In the genomic region with DNA sequence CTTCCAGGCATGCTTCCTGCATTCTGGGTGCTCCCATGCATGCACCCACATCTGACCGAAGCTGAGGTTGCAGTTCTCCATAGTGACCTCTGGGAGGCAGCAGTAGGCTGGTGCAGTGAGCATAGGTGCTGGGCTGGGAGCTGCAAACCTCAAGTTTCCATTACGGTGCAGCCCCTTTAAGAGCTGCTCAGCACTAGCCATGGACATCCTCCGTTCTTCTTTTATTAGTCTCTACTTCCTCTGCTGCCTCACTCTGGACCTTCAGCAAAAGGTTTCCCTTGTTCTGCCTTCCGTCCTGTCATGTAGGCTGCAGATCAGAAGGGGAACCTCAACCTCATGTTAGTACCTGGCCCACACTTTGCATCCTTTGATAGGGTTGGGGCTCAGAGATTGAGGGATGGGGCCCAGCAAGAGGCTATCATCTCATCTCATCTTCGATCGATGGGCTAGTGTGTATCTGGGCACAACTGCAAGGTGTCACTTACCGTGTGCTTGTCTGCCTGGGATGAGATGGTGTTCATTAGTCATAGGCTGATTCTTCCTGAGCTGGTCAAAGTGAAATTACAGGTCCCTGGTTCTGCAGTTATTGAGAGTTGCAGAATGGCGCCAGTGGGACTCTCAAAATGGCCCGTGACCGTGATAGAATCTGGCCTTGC, we compare ENCODE assay signal across 8 mouse cellular contexts. TPM values are rescaled to one million over a fixed set of nuclear protein-coding genes. Genes with fewer than 3 reads are reported as not detected.
A peak's percentile ranks its signal among the peaks of the same experiment; 100 is the strongest.
DNase-seq lines count a peak whose midpoint lies in the region; ATAC-seq and TF ChIP-seq lines count a peak whose summit lies in the region.

No protein-coding gene starts in this region.

- 0 out of 2 replicates have a peak overlapping the region, but pooled peaks have one; percentile 13 for H3K4me3 ChIP-seq in left cerebral cortex, adult 2 months
- H3K4me3 ChIP-seq in forebrain, embryonic 16.5 days (replicated peaks; ENCODE audit: low read length), result peak overlapping the region; percentile 71
- no peak overlapping the region for H3K4me3 ChIP-seq in limb, embryonic 11.5 days (ENCODE audit: low read depth, low read length)
- H3K4me3 ChIP-seq in midbrain, embryonic 12.5 days, result peak overlapping the region; percentile 68

- intact Hi-C loops in left cerebral cortex, adult 2 months (cut with DNase I), result loop anchor here (1.0 to 2.0 kb wide), 2 partner anchors 44 to 186 kb away; no protein-coding TSS in a partner anchor

- ATAC-seq in forebrain, embryonic 16.5 days, result peak; percentile 65
- no peak for ATAC-seq in limb, embryonic 11.5 days (ENCODE audit: insufficient number of reproducible peaks, low FRiP score, low TSS enrichment, low read depth)
- ATAC-seq in midbrain, embryonic 12.5 days (ENCODE audit: low FRiP score, low read depth), result peak; percentile 57

- TF ChIP-seq CTCF in left cerebral cortex, adult 2 months (IDR thresholded peaks at IDR 0.05), result peak; percentile 92

- H3K36me3 ChIP-seq in forebrain, embryonic 16.5 days (ENCODE audit: control insufficient read depth, insufficient read depth), result no peaks in the 10 kb centered on the region
- no peaks in the 10 kb centered on the region for H3K36me3 ChIP-seq in limb, embryonic 11.5 days (ENCODE audit: control insufficient read depth, insufficient read depth, low read length)
- no peaks in the 10 kb centered on the region for H3K36me3 ChIP-seq in midbrain, embryonic 12.5 days
- H3K36me3 ChIP-seq in splenic B cell, adult 2 months (ENCODE audit: control insufficient read depth, insufficient read depth, low read length, poor library complexity, severe bottlenecking), result no peaks in the 10 kb centered on the region

- DNase-seq in left cerebral cortex, adult 2 months (ENCODE audit: extremely low spot score in 1 of 2, low spot score in 2 of 2), result peak; percentile 66 to 67
- DNase-seq in left cerebral cortex, adult 11 months (ENCODE audit: low spot score), result no peak
- DNase-seq in cerebellum, adult 11-12 months, result peak; percentile 88
- peak; percentile 92 for DNase-seq in induced T-regulatory cell, adult 2 months (ENCODE audit: low read depth)
- DNase-seq in limb, embryonic 11.5 days (ENCODE audit: low spot score), result peak; percentile 71
- DNase-seq in splenic B cell, adult 2 months (ENCODE audit: low read depth, low spot score), result peak; percentile 95

- peaks cover 35% of the 10 kb centered on the region for H3K4me1 ChIP-seq in forebrain, embryonic 16.5 days (replicated peaks; ENCODE audit: control insufficient read depth, insufficient read depth, low read length)
- peaks cover 11% of the 10 kb centered on the region for H3K4me1 ChIP-seq in limb, embryonic 11.5 days (ENCODE audit: control insufficient read depth, insufficient read depth, low read length)
- peaks cover 33% of the 10 kb centered on the region for H3K4me1 ChIP-seq in midbrain, embryonic 12.5 days

- WGBS in forebrain, embryonic 16.5 days, result 5% methylated on average over 10 of the region's 10 CpGs
- 8% methylated on average over 10 of the region's 10 CpGs for WGBS in limb, embryonic 11.5 days
- 9% methylated on average over 10 of the region's 10 CpGs for WGBS in midbrain, embryonic 12.5 days

- no peak overlapping the region for H3K9ac ChIP-seq in forebrain, embryonic 16.5 days (replicated peaks; ENCODE audit: low read depth, low read length)
- no peak overlapping the region for H3K9ac ChIP-seq in limb, embryonic 11.5 days (ENCODE audit: low read length)
- peak overlapping the region; percentile 64 for H3K9ac ChIP-seq in midbrain, embryonic 12.5 days (replicated peaks)

- no peaks in the 10 kb centered on the region for H3K9me3 ChIP-seq in forebrain, embryonic 16.5 days (ENCODE audit: control insufficient read depth, low read length)
- no peaks in the 10 kb centered on the region for H3K9me3 ChIP-seq in limb, embryonic 11.5 days (ENCODE audit: control insufficient read depth, low read length)
- no peaks in the 10 kb centered on the region for H3K9me3 ChIP-seq in midbrain, embryonic 12.5 days

- H3K27ac ChIP-seq in left cerebral cortex, adult 2 months, result no peak overlapping the region
- no peak overlapping the region; the same call in 1 of the 2 replicates for H3K27ac ChIP-seq in forebrain, embryonic 16.5 days (ENCODE audit: low read length)
- no peak overlapping the region for H3K27ac ChIP-seq in limb, embryonic 11.5 days (replicated peaks; ENCODE audit: low read depth, low read length)
- no peak overlapping the region for H3K27ac ChIP-seq in midbrain, embryonic 12.5 days (replicated peaks)

- H3K27me3 ChIP-seq in forebrain, embryonic 16.5 days (replicated peaks; ENCODE audit: control insufficient read depth, insufficient read depth, low read length), result peaks cover 14% of the 10 kb centered on the region
- H3K27me3 ChIP-seq in limb, embryonic 11.5 days (ENCODE audit: control insufficient read depth, insufficient read depth, low read length), result peaks cover 10% of the 10 kb centered on the region
- peaks cover 72% of the 10 kb centered on the region for H3K27me3 ChIP-seq in midbrain, embryonic 12.5 days
- no peaks in the 10 kb centered on the region for H3K27me3 ChIP-seq in splenic B cell, adult 2 months (ENCODE audit: control insufficient read depth, insufficient read depth, low read length, poor library complexity, severe bottlenecking)

- H3K4me2 ChIP-seq in forebrain, embryonic 16.5 days (ENCODE audit: low read length), result peak overlapping the region; percentile 88
- peak overlapping the region; percentile 7; the same call in 1 of the 2 replicates for H3K4me2 ChIP-seq in limb, embryonic 11.5 days (ENCODE audit: low read depth, severe bottlenecking)
- H3K4me2 ChIP-seq in midbrain, embryonic 12.5 days (replicated peaks), result peak overlapping the region; percentile 92

RNA-seq across cellular contexts. Expression of a gene that starts 5.9 kb away (rescaled TPM):
- 10 to 100 TPM; 13.7 to 14.4 TPM for total RNA-seq in left cerebral cortex, adult 2 months (2021)
- 29.8 and 31.8 TPM in 2 replicates for polyA plus RNA-seq in forebrain, embryonic 16.5 days (2015; fragmentation: Nextera tagmentation; extraction: Ambion mirVana)
- polyA plus RNA-seq in limb, embryonic 11.5 days (2014; fragmentation: Nextera tagmentation; extraction: Ambion mirVana), result 21.2 and 22.3 TPM in 2 replicates
- polyA plus RNA-seq in midbrain, embryonic 12.5 days (2016; fragmentation: Nextera tagmentation; extraction: Ambion mirVana), result 25.3 and 32.6 TPM in 2 replicates

RNA-seq across cellular contexts. Expression of a gene that starts 6.0 kb away (rescaled TPM):
- 10 to 100 TPM; 38.4 to 42.3 TPM for total RNA-seq in left cerebral cortex, adult 2 months (2021)
- polyA plus RNA-seq in forebrain, embryonic 16.5 days (2015; fragmentation: Nextera tagmentation; extraction: Ambion mirVana), result 60.7 and 61.9 TPM in 2 replicates
- 70.9 and 73.3 TPM in 2 replicates for polyA plus RNA-seq in limb, embryonic 11.5 days (2014; fragmentation: Nextera tagmentation; extraction: Ambion mirVana)
- 73.8 and 75.0 TPM in 2 replicates for polyA plus RNA-seq in midbrain, embryonic 12.5 days (2016; fragmentation: Nextera tagmentation; extraction: Ambion mirVana)

RNA-seq across cellular contexts. Expression of a gene that starts 13.8 kb away (rescaled TPM):
- total RNA-seq in left cerebral cortex, adult 2 months (2021), result 10 to 100 TPM; 30.7 to 31.4 TPM
- polyA plus RNA-seq in forebrain, embryonic 16.5 days (2015; fragmentation: Nextera tagmentation; extraction: Ambion mirVana), result 20.8 TPM in 2 replicates
- polyA plus RNA-seq in limb, embryonic 11.5 days (2014; fragmentation: Nextera tagmentation; extraction: Ambion mirVana), result 27.2 and 35.7 TPM in 2 replicates
- 14.8 and 15.6 TPM in 2 replicates for polyA plus RNA-seq in midbrain, embryonic 12.5 days (2016; fragmentation: Nextera tagmentation; extraction: Ambion mirVana)

RNA-seq across cellular contexts. Expression of a gene that starts 20.1 kb away (rescaled TPM):
- total RNA-seq in left cerebral cortex, adult 2 months (2021), result 1 to 10 TPM; 3.7 to 5.1 TPM
- polyA plus RNA-seq in forebrain, embryonic 16.5 days (2015; fragmentation: Nextera tagmentation; extraction: Ambion mirVana), result 5.2 and 5.3 TPM in 2 replicates
- 5.3 and 6.8 TPM in 2 replicates for polyA plus RNA-seq in limb, embryonic 11.5 days (2014; fragmentation: Nextera tagmentation; extraction: Ambion mirVana)
- 5.4 and 6.0 TPM in 2 replicates for polyA plus RNA-seq in midbrain, embryonic 12.5 days (2016; fragmentation: Nextera tagmentation; extraction: Ambion mirVana)

RNA-seq across cellular contexts. Expression of a gene that starts 26.0 kb away (rescaled TPM):
- 10 to 100 TPM; 26.0 to 31.7 TPM for total RNA-seq in left cerebral cortex, adult 2 months (2021)
- 20.5 and 23.2 TPM in 2 replicates for polyA plus RNA-seq in forebrain, embryonic 16.5 days (2015; fragmentation: Nextera tagmentation; extraction: Ambion mirVana)
- polyA plus RNA-seq in limb, embryonic 11.5 days (2014; fragmentation: Nextera tagmentation; extraction: Ambion mirVana), result 11.3 and 12.5 TPM in 2 replicates
- 15.6 and 18.3 TPM in 2 replicates for polyA plus RNA-seq in midbrain, embryonic 12.5 days (2016; fragmentation: Nextera tagmentation; extraction: Ambion mirVana)

Comparison
In these comparisons a context has a peak if more than half of its experiments do, and no peak if none do; other contexts are left out.
1. H3K4me2 ChIP-seq: peak in every context shown above with its lines; median percentile 92 in midbrain, embryonic 12.5 days; 88 in forebrain, embryonic 16.5 days; 7 in limb, embryonic 11.5 days.